Mouse (Mus musculus) heart, adult 2 months (tissue): ENCODE data around the gene Map2. TPM values are rescaled to one million over a fixed set of nuclear protein-coding genes. Genes with fewer than 3 reads are reported as not detected.

Experiments used
- DNase-seq, 2 experiments: peaks; one replicate each; pipeline ENCODE4 v3.0.0; 2021
- H3K27ac ChIP-seq: fragments of 200-600 bp; 2 replicates; pipeline ENCODE4 v1.8.1; 2022
- H3K27me3 ChIP-seq: fragments of 200-500 bp; 2 replicates; pipeline ENCODE4 v1.6.1; 2012; ENCODE audit warnings: mild to moderate bottlenecking, low read length, inconsistent platforms, mixed read lengths; ENCODE audit not compliant: control insufficient read depth, insufficient read depth
- H3K36me3 ChIP-seq: fragments of 200-500 bp; 2 replicates; pipeline ENCODE4 v1.6.1; 2012; ENCODE audit warnings: low read length, inconsistent platforms; ENCODE audit not compliant: control insufficient read depth, insufficient read depth
- H3K4me1 ChIP-seq: fragments of 200-500 bp; 2 replicates; pipeline ENCODE4 v1.6.1; 2011; ENCODE audit warnings: low read length; ENCODE audit not compliant: control insufficient read depth, insufficient read depth
- H3K4me3 ChIP-seq: fragments of 200-600 bp; 2 replicates; pipeline ENCODE4 v1.8.1; 2022
- H3K79me2 ChIP-seq: fragments of 200-500 bp; replicated peaks from 2 replicates; pipeline ENCODE4 v1.6.1; 2012; ENCODE audit warnings: mild to moderate bottlenecking, inconsistent platforms, low read length, moderate library complexity, mixed read lengths; ENCODE audit not compliant: control insufficient read depth, insufficient read depth
- H3K9ac ChIP-seq: fragments of 200-500 bp; 2 replicates; pipeline ENCODE4 v1.6.1; 2012; ENCODE audit warnings: low read depth, mild to moderate bottlenecking, control low read depth, inconsistent platforms, low read length, mixed read lengths
- CTCF ChIP-seq: fragments of 200-600 bp; IDR thresholded peaks from 2 replicates; pipeline ENCODE4 v1.8.1; 2022; ENCODE audit warnings: antibody characterized with exemption, mild to moderate bottlenecking, moderate library complexity
- EP300 ChIP-seq: fragments of 200-500 bp; IDR thresholded peaks from 2 replicates; pipeline ENCODE4 v1.6.1; 2011; ENCODE audit warnings: low read depth, low read length, control low read depth; ENCODE audit not compliant: insufficient read depth
- POLR2A ChIP-seq: fragments of 200-500 bp; IDR thresholded peaks from 2 replicates; pipeline ENCODE4 v1.6.1; 2011; ENCODE audit warnings: mild to moderate bottlenecking, low read depth, low read length, control low read depth; ENCODE audit not compliant: insufficient read depth
- WGBS: fragments of 180-500 bp; shearing (Covaris S2); methylation state at CpG from one replicate; pipeline ENCODE4 v1.1.7; 2018; 5-methylcytosine and 5-hydroxymethylcytosine counted together
- intact Hi-C: fragments of 180-260 bp; cut with DNase I; formaldehyde crosslinking; loops from one replicate; pipeline ENCODE4 v1.15.1; 2025
- polyA plus RNA-seq: library from polyadenylated mRNA; depleted of rRNA; stranded (reverse); fragments of >200 nt; gene quantifications from 2 replicates; pipeline ENCODE4 v1.2.3, GENCODE M21; 2012
- total RNA-seq, 2 experiments: library from RNA; stranded (reverse); gene quantifications; 2 replicates each; pipeline ENCODE4 v1.2.3; 2021

Map2 gene
- total and polyA plus RNA-seq, 3 experiments, result 2.2 to 4.2 (median 3.8) TPM

DNA sequence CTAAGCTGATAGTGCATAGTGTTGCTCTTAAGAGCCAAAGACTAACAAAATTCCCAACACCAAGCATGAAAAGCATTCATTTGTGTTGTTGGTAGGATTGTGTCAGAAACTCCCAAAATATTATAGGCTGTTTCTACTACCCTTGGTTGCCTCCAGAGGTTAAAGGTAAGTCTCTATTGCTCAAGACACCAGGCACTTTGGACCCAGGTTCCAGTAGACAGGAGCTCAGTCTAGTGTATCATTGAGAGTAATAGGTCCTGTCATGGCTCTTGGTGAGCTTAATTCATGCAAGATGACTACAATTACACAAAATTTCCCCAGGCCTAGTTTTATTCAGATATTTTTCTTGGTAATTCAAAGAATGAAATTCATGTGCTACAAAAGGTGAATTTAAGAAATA, 176.3 kb downstream of the Map2 start:
- no peaks in the 10 kb centered on the region for H3K4me1 ChIP-seq
- no peak overlapping the region for H3K27ac ChIP-seq
- intact Hi-C loops, result no loop called here
- no peaks in the 10 kb centered on the region for H3K27me3 ChIP-seq
- no peak for DNase-seq
- TF ChIP-seq CTCF, result no peak
- TF ChIP-seq POLR2A, result no peak
- TF ChIP-seq EP300, result no peak
- H3K79me2 ChIP-seq, result no peaks in the 10 kb centered on the region
- H3K36me3 ChIP-seq, result no peaks in the 10 kb centered on the region
- H3K4me3 ChIP-seq, result no peak overlapping the region
- H3K9ac ChIP-seq, result no peak overlapping the region

DNA sequence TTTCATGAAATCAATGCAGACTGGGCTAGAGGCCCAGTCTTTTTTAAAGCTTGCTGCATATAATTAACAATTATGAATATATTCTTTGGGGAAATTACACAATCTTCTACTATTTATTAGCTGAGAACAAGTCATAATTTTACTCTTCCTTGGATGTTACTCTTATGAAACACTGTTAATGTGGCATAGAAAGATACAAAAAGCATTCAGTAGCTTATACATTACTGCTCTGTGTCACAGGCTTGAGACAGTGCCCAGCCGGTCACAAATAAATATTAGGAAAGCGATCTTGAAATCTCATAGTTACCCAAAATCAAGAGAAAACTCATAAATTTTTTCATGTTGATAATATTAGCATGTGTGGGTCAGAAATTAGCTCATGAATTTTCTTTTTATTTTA, 186.7 kb downstream of the Map2 start:
- H3K4me1 ChIP-seq, result no peaks in the 10 kb centered on the region
- H3K9ac ChIP-seq, result no peak overlapping the region
- intact Hi-C loops, result no loop called here
- H3K27ac ChIP-seq, result no peak overlapping the region
- no peaks in the 10 kb centered on the region for H3K79me2 ChIP-seq
- DNase-seq, result no peak
- no peaks in the 10 kb centered on the region for H3K27me3 ChIP-seq
- no peaks in the 10 kb centered on the region for H3K36me3 ChIP-seq
- 90% methylated on average over 2 of the region's 2 CpGs for WGBS
- no peak overlapping the region for H3K4me3 ChIP-seq
- TF ChIP-seq EP300 (no peak), POLR2A (no peak), CTCF (no peak)

DNA sequence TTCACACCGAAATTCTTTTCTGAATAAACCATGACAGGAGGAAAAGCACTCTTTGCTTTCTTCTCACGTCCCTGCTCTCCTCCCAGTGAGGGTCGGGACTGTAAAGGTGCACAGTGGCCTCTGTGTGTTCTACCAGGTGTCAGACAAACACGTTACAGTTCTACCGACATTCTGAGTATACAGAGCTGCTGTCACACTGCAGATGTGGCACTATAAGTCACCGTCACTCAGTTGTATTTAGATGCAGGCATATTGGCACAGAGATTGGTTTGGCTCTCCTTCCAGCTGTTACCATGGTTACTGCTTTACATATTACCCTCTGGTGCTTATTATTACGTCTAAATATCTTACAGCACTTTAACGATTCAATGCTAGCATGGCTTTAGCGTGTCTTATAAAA, 188.2 kb downstream of the Map2 start:
- no peaks in the 10 kb centered on the region for H3K27me3 ChIP-seq
- TF ChIP-seq CTCF (no peak), POLR2A (no peak)
- H3K79me2 ChIP-seq, result no peaks in the 10 kb centered on the region
- WGBS, result 76% methylated on average over 9 of the region's 9 CpGs
- no peak overlapping the region for H3K9ac ChIP-seq
- no peaks in the 10 kb centered on the region for H3K36me3 ChIP-seq
- intact Hi-C loops, result no loop called here
- no peak overlapping the region for H3K4me3 ChIP-seq
- no peak overlapping the region for H3K27ac ChIP-seq
- no peaks in the 10 kb centered on the region for H3K4me1 ChIP-seq
- no peak for DNase-seq

DNA sequence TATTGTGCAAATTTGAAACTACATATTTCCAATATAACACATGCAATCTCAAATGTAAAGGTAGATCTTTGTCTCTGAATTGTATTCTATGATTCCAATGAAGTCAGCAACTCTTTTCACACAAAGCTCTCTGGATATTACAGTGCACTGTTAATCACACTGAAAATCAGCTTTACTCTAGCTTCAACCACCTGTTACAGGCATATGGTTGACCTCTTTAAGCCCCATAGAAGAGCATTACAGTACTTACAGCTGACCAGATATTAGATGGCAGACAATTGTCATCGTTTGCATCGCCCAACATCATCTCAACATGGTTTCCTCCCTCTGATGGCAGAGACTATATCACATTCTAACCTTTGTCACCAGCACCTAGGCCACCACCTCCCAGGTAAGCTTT, 189.3 kb downstream of the Map2 start:
- H3K79me2 ChIP-seq, result no peaks in the 10 kb centered on the region
- H3K27me3 ChIP-seq, result no peaks in the 10 kb centered on the region
- H3K27ac ChIP-seq, result no peak overlapping the region
- no peak for DNase-seq
- no peaks in the 10 kb centered on the region for H3K36me3 ChIP-seq
- H3K4me1 ChIP-seq, result no peaks in the 10 kb centered on the region
- WGBS, result 83% methylated on average over 2 of the region's 2 CpGs
- intact Hi-C loops, result no loop called here
- TF ChIP-seq POLR2A (no peak), EP300 (no peak), CTCF (no peak)
- no peak overlapping the region for H3K4me3 ChIP-seq
- H3K9ac ChIP-seq, result no peak overlapping the region

DNA sequence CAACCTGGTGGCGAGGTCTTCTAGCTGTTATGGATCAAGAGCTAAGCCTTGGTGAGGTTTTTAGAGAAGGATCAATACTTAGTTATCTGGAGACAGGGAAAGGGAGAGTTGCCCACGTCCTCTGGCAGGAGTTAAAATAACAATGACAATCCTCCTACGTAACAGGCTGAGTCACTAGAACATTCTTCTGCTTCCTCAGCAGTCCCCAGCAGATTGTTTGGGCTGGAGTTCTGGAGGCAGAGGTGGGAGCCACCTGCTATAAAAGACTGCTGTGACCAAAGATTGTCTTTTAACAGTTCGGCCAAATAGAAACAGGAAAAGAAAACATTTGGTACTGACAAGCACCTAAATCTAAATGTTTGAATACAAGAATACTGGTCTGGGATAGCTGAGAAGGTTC, 190.5 kb downstream of the Map2 start:
- intact Hi-C loops, result no loop called here
- no peak for TF ChIP-seq CTCF
- no peak overlapping the region for H3K4me3 ChIP-seq
- H3K36me3 ChIP-seq, result no peaks in the 10 kb centered on the region
- no peaks in the 10 kb centered on the region for H3K27me3 ChIP-seq
- H3K4me1 ChIP-seq, result no peaks in the 10 kb centered on the region
- no peaks in the 10 kb centered on the region for H3K79me2 ChIP-seq
- DNase-seq, result no peak
- H3K27ac ChIP-seq, result no peak overlapping the region
- no peak overlapping the region for H3K9ac ChIP-seq
- WGBS, result 39% methylated on average over 4 of the region's 4 CpGs

DNA sequence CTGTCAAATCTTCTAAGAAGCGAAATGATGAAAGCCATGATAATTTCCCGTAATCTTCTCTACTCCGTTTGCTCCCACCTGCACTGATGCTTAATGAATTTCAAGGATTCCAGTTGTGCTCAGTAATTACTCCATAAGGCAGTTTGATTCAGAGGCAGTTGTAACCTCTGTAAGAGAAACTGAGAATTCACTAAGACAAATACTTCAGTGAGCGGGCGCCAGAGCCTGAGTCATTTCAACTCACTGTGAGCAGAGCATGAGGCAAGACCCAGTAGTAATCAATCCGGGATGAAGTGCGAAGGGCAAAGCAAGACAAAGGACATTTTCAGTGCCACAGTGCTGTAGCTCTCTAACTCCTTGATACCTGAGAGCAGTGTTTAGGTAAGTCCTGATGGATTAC, 194.4 kb downstream of the Map2 start:
- DNase-seq, result no peak

DNA sequence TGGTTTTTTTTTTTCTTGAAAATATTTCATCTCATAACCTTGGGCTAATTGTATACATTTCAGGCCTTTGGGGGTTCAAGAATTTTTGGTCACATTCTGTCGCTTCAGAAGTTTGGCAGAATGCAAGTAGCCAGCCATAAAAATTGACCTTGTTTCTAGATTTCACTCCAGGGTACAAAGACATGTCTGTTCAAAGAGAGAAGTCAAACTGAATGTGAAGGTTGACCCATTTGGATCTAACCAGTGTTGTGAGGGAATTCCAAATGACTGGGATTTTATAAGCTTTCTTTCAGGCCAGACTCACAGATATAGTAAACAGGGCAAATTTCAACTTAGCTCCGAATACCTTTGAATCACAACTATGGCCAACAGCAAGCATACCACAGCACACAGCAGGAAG, 196.3 kb downstream of the Map2 start:
- whole genome bisulfite sequencing, result 82% methylated on average over 2 of the region's 2 CpGs
- H3K27me3 ChIP-seq, result no peaks in the 10 kb centered on the region
- H3K27ac ChIP-seq, result no peak overlapping the region
- H3K36me3 ChIP-seq, result no peaks in the 10 kb centered on the region
- no peaks in the 10 kb centered on the region for H3K4me1 ChIP-seq
- no peaks in the 10 kb centered on the region for H3K79me2 ChIP-seq
- no peak overlapping the region for H3K9ac ChIP-seq
- no peak overlapping the region for H3K4me3 ChIP-seq
- TF ChIP-seq POLR2A (no peak), CTCF (no peak), EP300 (no peak)
- no peak for DNase-seq
- intact Hi-C loops, result no loop called here

More for the DNA sequence above, 194.4 kb downstream of the Map2 start:
- Histone ChIP-seq H3K4me1 (no peaks in the 10 kb centered on the region), H3K79me2 (no peaks in the 10 kb centered on the region), H3K27ac (no peak overlapping the region), H3K9ac (no peak overlapping the region), H3K36me3 (no peaks in the 10 kb centered on the region), H3K4me3 (no peak overlapping the region), H3K27me3 (no peaks in the 10 kb centered on the region)
- TF ChIP-seq EP300 (no peak), CTCF (no peak), POLR2A (no peak)
- WGBS, result 78% methylated on average over 7 of the region's 7 CpGs
- intact Hi-C loops, result no loop called here
